Mouse (Mus musculus): ENCODE results near the gene Adgrl4. TPM values are rescaled to one million over a fixed set of nuclear protein-coding genes. Genes with fewer than 3 reads are reported as not detected.
A peak's percentile ranks its signal among the peaks of the same experiment; 100 is the strongest.

Gene Adgrl4
- polyA plus RNA-seq, 1 experiment from 2014 or later = 15.2 TPM

DNA sequence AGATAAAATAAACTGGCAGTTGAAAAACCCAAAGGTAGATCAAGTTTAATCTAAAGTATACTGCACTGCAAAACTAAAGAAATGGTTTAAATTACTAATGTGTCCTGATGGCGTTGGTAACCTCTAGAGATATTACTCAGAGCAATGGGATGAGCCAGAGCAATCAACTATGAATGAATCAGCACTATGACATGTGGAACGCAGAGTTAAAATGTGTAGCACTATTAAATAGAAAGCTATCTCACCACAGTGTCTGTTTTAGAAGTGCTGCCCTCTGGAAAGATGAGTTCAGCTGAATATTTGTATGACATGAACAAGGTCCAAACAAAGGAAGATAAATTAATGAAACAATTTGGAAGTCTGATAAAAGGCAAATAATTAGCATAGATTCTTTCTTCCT lies 6.2 kb upstream of the Adgrl4 start:
- Histone ChIP-seq H3K4me1 (replicated peaks) (no peaks in the 10 kb centered on the region), H3K36me3 (no peaks in the 10 kb centered on the region), H3K9ac (no peak overlapping the region), H3K27ac (no peak overlapping the region), H3K4me3 (no peak overlapping the region), H3K9me3 (replicated peaks) (no peaks in the 10 kb centered on the region), H3K27me3 (no peaks in the 10 kb centered on the region), H3K4me2 (no peak overlapping the region)
- WGBS = 64% methylated on average over 2 of the region's 2 CpGs
- no peak for ATAC-seq (replicated peaks; ENCODE audit: insufficient number of reproducible peaks, insufficient read depth, low FRiP score, low read depth)

DNA sequence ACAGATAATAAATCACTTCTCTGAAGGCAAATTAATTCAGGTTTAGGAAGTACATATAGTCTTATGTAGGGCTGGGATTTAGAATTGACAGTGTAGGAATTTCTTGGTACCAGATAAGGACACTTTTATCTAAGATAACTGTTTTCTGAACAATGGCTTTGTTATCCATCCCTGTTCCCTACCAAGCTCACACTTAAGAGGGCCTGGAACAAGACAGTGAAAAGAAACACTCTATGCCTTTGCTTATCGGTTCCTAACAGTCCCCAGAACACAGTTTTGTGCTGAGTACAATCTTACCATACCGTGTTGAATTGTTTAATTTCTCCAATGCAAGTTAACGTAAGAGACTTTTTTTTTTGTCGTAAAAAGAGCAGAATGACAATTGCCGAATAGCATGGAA lies 677 bp downstream of the Adgrl4 start:
- Histone ChIP-seq H3K36me3 (no peaks in the 10 kb centered on the region), H3K4me3 (peak overlapping the region; percentile 49), H3K27ac (peak overlapping the region; percentile 68), H3K9ac (no peak overlapping the region), H3K27me3 (no peaks in the 10 kb centered on the region; the same call in 1 of the 2 replicates), H3K9me3 (replicated peaks) (no peaks in the 10 kb centered on the region), H3K4me2 (peak overlapping the region; percentile 69), H3K4me1 (replicated peaks) (peaks cover 12% of the 10 kb centered on the region; the same call in 1 of the 2 replicates)
- 0 out of 2 replicates have a peak, but pooled peaks have one; percentile 53 for ATAC-seq (replicated peaks; ENCODE audit: insufficient number of reproducible peaks, insufficient read depth, low FRiP score, low read depth)
- 51% methylated on average over 5 of the region's 5 CpGs for WGBS

DNA sequence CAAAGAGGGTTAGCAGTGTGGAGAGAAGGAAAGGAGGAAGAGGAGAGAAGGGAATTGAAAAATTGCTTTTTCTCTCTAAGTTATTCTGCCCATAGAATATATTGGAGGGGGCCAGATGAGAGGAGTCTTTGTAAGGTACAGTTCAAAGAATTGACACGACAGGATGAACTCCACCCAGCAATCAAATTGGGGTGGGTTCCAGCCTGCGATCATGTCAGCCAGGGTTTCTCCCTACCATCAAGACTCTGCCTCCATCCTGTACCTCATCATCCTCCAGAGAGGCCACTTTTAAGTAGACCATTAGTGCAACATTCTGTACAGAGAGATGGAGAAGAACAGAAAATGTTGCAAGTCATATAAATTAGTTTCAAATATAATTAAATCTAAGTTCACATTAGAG lies 2.3 kb downstream of the Adgrl4 start:
- H3K9ac ChIP-seq = no peak overlapping the region
- H3K9me3 ChIP-seq (replicated peaks) = no peaks in the 10 kb centered on the region
- no peaks in the 10 kb centered on the region; the same call in 1 of the 2 replicates for H3K27me3 ChIP-seq
- H3K4me2 ChIP-seq = no peak overlapping the region
- H3K4me1 ChIP-seq (replicated peaks) = peaks cover 12% of the 10 kb centered on the region; the same call in 1 of the 2 replicates
- 67% methylated on average over 2 of the region's 2 CpGs for WGBS
- H3K27ac ChIP-seq = no peak overlapping the region
- H3K4me3 ChIP-seq = no peak overlapping the region
- ATAC-seq (replicated peaks; ENCODE audit: insufficient number of reproducible peaks, insufficient read depth, low FRiP score, low read depth) = no peak
- no peaks in the 10 kb centered on the region for H3K36me3 ChIP-seq

DNA sequence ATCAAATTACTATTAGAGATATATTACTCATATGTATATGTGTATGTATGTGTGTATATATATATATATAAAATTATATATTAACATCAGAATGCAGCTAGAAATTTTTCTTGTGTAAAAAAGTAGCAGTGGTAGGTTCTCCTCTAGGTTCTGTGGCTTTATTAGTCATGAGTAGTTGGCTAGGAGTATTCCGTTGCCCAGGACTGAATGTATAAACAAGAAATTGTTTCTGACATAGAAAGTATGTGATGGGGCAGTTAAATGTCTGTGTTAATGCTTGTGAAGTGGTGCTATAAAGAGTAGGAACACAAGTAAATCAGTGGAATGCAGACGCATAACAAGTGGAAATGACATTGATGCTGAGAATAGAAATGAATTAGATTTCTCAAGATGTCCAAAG lies 4.3 kb downstream of the Adgrl4 start:
- H3K4me3 ChIP-seq = no peak overlapping the region
- peaks cover 12% of the 10 kb centered on the region; the same call in 1 of the 2 replicates for H3K4me1 ChIP-seq (replicated peaks)
- no peaks in the 10 kb centered on the region for H3K36me3 ChIP-seq
- H3K9ac ChIP-seq = no peak overlapping the region
- no peaks in the 10 kb centered on the region for H3K9me3 ChIP-seq (replicated peaks)
- ATAC-seq (replicated peaks; ENCODE audit: insufficient number of reproducible peaks, insufficient read depth, low FRiP score, low read depth) = no peak
- 81% methylated on average over 2 of the region's 2 CpGs for WGBS
- H3K4me2 ChIP-seq = no peak overlapping the region
- H3K27ac ChIP-seq = no peak overlapping the region
- H3K27me3 ChIP-seq = no peaks in the 10 kb centered on the region; the same call in 1 of the 2 replicates

DNA sequence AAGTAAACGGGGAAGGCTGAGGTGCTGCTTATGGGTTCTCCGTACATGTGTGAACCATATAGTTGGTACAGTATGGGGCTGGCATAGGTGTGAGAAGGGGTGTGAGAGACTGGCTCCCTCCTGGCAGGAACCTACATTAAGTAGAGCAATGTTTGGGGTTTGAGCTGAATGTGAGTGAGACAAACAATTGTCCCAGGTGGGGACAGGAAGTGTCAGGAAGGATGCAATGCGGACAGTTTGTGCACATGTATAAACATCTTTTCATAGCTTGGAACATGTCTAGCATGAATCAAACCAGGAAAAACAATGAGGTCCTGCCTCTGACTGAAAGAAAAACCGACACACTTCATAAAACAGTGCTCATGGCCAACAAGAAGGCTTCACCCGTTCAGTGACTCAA lies 5.8 kb downstream of the Adgrl4 start:
- ATAC-seq (replicated peaks; ENCODE audit: insufficient number of reproducible peaks, insufficient read depth, low FRiP score, low read depth) = no peak
- Histone ChIP-seq H3K27me3 (no peaks in the 10 kb centered on the region), H3K4me1 (replicated peaks) (no peaks in the 10 kb centered on the region), H3K4me3 (no peak overlapping the region), H3K9me3 (replicated peaks) (no peaks in the 10 kb centered on the region), H3K9ac (no peak overlapping the region), H3K4me2 (no peak overlapping the region), H3K27ac (no peak overlapping the region), H3K36me3 (no peaks in the 10 kb centered on the region)
- WGBS = 76% methylated on average over 5 of the region's 5 CpGs

DNA sequence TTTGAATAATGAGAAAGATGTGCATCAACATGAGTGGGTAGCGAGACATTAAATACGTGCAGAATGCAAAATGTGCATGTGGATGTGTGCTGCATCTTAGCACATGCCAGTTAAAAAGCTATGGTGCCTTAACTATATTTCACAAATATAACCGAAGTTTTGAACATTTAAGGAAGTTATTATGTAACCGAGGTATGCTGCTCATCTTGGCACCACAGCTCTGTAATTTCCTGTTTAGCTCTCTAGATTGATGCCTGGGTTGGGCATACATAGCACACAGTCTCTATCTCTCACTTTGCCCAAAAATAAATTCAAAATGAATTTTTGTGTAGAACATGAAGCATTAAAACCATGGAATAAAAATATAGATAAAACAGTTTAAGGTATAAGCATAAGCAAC lies 6.6 kb downstream of the Adgrl4 start:
- WGBS = 83% methylated on average over 4 of the region's 4 CpGs
- no peak for ATAC-seq (replicated peaks; ENCODE audit: insufficient number of reproducible peaks, insufficient read depth, low FRiP score, low read depth)
- Histone ChIP-seq H3K4me3 (no peak overlapping the region), H3K4me2 (no peak overlapping the region), H3K4me1 (replicated peaks) (no peaks in the 10 kb centered on the region), H3K9ac (no peak overlapping the region), H3K9me3 (replicated peaks) (no peaks in the 10 kb centered on the region), H3K27me3 (no peaks in the 10 kb centered on the region), H3K36me3 (no peaks in the 10 kb centered on the region), H3K27ac (no peak overlapping the region)

DNA sequence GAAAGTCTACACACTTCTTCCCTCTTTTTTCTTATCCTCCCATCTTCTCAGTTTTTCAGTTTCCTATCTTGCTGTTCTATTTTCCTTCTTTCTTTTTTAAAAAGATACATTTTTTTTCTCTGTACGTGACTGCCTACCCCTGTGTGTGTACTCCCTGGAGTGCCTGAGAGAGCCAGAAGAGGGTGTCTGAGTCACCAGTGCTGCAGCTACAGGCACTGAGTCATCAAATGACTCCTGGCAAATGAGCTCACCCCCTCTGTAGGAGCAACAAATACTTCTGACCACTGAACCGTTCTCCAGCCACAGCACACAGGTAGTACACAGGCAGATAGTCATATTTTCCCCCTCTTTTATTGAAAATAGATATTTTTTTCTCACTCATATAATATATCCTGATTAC lies 8.2 kb downstream of the Adgrl4 start:
- Histone ChIP-seq H3K4me1 (replicated peaks) (no peaks in the 10 kb centered on the region), H3K4me3 (no peak overlapping the region), H3K27me3 (no peaks in the 10 kb centered on the region), H3K27ac (no peak overlapping the region), H3K36me3 (no peaks in the 10 kb centered on the region), H3K9ac (no peak overlapping the region), H3K9me3 (replicated peaks) (no peaks in the 10 kb centered on the region), H3K4me2 (no peak overlapping the region)
- no peak for ATAC-seq (replicated peaks; ENCODE audit: insufficient number of reproducible peaks, insufficient read depth, low FRiP score, low read depth)
- 33% methylated on average over 2 of the region's 2 CpGs for WGBS

DNA sequence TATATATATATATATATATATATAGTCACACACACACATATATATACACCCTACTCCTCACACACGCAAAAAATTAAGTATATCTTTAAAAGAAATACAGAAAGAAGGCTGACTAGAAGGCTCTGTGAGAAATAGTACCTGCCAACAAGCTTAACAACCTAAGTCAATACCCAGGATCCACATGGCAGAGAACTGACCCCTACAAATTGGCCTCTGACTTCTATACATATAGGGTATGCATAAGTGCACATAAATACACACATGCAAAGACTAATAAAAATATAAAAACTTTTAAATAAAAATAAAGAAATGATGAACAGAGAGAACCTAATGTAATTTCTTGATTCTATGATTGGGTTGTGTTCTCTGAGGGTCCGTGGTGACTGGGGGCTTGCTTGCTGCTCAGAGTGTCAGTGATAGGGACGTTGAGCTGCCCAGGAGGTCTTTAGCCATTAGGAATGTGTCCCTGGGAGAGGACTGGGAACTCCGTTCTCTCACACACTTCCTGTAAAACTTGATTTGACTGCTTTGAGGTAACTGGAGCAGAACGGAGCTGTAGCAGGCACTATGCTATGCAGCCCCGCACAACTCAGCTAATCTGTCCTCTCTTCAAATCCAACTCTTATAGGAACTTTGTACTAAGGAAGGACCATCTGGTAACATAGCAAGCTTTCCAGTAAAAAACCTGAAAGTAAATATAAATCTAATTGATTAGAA lies 17.5 kb downstream of the Adgrl4 start:
- ATAC-seq (replicated peaks; ENCODE audit: insufficient number of reproducible peaks, insufficient read depth, low FRiP score, low read depth) = no peak
- H3K4me1 ChIP-seq (replicated peaks) = no peaks in the 10 kb centered on the region
- no peak overlapping the region for H3K9ac ChIP-seq
- no peaks in the 10 kb centered on the region for H3K9me3 ChIP-seq (replicated peaks)
- no peak overlapping the region for H3K4me3 ChIP-seq
- no peak overlapping the region for H3K27ac ChIP-seq
- no peaks in the 10 kb centered on the region for H3K27me3 ChIP-seq
- no peak overlapping the region for H3K4me2 ChIP-seq
- no peaks in the 10 kb centered on the region for H3K36me3 ChIP-seq
- 44% methylated on average over 6 of the region's 6 CpGs for WGBS

DNA sequence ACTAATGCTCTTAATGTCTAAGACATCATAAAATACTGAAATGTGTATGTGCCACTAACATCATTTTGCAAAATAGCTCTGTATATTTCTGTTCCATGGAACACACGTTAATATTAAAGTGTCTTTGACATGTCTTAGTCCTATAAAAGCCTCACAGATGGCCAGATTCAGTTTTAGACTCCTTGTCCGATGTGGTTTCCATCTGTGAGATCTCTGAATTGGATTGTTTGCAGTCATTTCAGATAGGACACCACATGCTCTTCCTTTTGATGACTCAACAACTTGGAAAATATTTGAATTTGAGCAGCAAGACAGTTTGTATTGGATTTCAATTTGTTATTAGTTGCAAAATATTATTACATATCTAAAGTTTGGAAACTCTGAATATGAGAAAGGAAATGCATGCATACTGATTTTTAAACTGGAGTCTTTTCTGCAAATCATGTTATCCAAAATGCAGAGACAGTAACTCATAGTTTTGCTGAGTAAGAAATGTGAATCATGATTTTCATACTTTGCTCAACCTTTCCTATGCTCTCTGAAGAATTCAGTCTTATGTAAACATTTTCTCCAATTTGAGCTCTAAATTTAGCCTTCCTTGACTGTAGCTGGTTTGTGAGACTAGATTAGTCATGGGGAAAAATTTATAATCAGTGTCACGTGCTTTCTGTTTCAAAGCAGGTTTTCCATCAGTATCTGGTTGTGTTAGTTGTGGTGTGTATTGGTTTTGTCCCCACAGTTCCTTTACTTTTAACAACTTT lies 21.9 kb downstream of the Adgrl4 start:
- Histone ChIP-seq H3K4me3 (no peak overlapping the region), H3K27ac (no peak overlapping the region), H3K9ac (no peak overlapping the region), H3K4me1 (replicated peaks) (no peaks in the 10 kb centered on the region), H3K36me3 (no peaks in the 10 kb centered on the region), H3K27me3 (no peaks in the 10 kb centered on the region), H3K4me2 (no peak overlapping the region), H3K9me3 (replicated peaks) (no peaks in the 10 kb centered on the region)
- ATAC-seq (replicated peaks; ENCODE audit: insufficient number of reproducible peaks, insufficient read depth, low FRiP score, low read depth) = no peak
- 60% methylated on average over 3 of the region's 3 CpGs for WGBS

DNA sequence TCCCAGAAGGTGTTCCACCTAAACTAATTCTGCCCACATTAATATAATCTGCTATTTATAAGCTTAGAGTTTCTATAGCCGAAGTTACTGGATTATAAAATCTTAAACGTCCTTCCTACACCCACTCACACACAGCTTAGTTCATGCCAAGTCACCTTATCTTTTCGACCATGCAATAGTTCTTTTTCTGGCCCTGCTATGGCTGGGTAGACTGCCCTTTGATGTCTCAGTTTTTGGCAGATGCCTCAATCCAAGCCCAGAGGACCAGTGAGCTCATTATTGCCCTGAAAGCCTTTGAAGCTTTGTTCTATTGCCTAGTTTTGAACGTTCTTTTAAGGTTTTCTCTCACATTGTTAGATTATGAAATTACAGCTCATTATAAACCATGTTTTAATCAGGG lies 27.5 kb downstream of the Adgrl4 start:
- H3K4me1 ChIP-seq (replicated peaks) = no peaks in the 10 kb centered on the region
- no peak overlapping the region for H3K4me3 ChIP-seq
- no peaks in the 10 kb centered on the region for H3K27me3 ChIP-seq
- no peaks in the 10 kb centered on the region for H3K36me3 ChIP-seq
- 38% methylated on average over 4 of the region's 4 CpGs for WGBS
- no peak overlapping the region for H3K9ac ChIP-seq
- ATAC-seq (replicated peaks; ENCODE audit: insufficient number of reproducible peaks, insufficient read depth, low FRiP score, low read depth) = no peak
- H3K27ac ChIP-seq = no peak overlapping the region
- no peaks in the 10 kb centered on the region for H3K9me3 ChIP-seq (replicated peaks)
- H3K4me2 ChIP-seq = no peak overlapping the region

DNA sequence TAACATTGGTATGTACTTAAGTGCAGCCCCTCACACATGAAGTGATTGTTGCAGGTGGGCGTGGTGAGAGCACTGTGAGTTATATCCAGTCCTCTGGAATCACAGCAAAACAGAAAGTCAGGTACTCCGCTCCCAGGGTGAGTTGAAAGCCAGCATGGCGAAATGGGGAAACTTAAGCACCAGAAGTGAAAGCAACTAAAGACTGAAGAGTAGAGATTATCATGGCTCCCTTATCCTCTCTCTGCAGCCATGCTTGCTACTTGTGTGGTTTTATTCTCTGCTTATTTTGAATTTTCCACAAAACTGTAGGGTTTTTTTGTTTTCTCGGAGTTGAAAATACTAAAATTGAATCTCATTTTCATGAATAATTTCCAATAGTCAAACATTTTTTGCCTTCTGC lies 51.2 kb downstream of the Adgrl4 start:
- no peak for ATAC-seq (replicated peaks; ENCODE audit: insufficient number of reproducible peaks, insufficient read depth, low FRiP score, low read depth)
- Histone ChIP-seq H3K9me3 (replicated peaks) (no peaks in the 10 kb centered on the region), H3K27me3 (no peaks in the 10 kb centered on the region), H3K4me1 (replicated peaks) (no peaks in the 10 kb centered on the region), H3K36me3 (no peaks in the 10 kb centered on the region), H3K27ac (no peak overlapping the region), H3K4me3 (no peak overlapping the region), H3K4me2 (no peak overlapping the region), H3K9ac (no peak overlapping the region)
- WGBS = 86% methylated on average over 4 of the region's 4 CpGs

DNA sequence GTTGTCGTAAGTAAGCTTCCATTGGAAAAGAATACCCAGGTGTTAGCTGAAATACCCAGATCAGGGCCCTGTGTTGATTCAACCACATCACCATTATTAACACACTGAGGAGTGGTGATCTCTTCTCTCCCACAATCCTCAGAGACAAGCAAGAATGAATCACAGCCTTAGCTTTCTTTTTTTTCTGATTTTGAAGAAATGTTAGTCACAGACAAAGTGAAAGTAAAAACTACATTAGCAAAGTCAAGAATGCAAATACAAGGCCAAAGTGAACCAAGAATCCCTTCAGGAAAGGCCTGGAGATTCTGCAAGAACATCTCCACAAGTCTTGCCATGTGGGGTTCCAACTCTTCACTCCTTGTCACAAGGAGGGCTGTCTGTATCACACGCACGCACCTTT lies 67.9 kb downstream of the Adgrl4 start:
- WGBS = 94% methylated on average over 3 of the region's 3 CpGs
- Histone ChIP-seq H3K9me3 (replicated peaks) (no peaks in the 10 kb centered on the region), H3K27ac (no peak overlapping the region), H3K4me1 (replicated peaks) (no peaks in the 10 kb centered on the region), H3K27me3 (no peaks in the 10 kb centered on the region), H3K36me3 (no peaks in the 10 kb centered on the region), H3K9ac (no peak overlapping the region), H3K4me3 (no peak overlapping the region), H3K4me2 (no peak overlapping the region)
- ATAC-seq (replicated peaks; ENCODE audit: insufficient number of reproducible peaks, insufficient read depth, low FRiP score, low read depth) = no peak
